Mouse (Mus musculus): ENCODE measurements around the gene Klf7.

Gene Klf7

GRCm38 (mm10) chr1:64105181-64105646 lies 16.9 kb downstream of the Klf7 start:
- DNase-seq (ENCODE audit: low spot score in 2 of 2): no peak

- DNase-seq (ENCODE audit: low spot score in 2 of 2): no peak
Observed at GRCm38 (mm10) chr1:64104665-64105064, 17.4 kb downstream of the Klf7 start.

GRCm38 (mm10) chr1:64101331-64101730 lies 20.8 kb downstream of the Klf7 start:
- DNase-seq (ENCODE audit: low spot score in 2 of 2): no peak

- no peak for DNase-seq (ENCODE audit: low spot score in 2 of 2)
Observed at GRCm38 (mm10) chr1:64098800-64099199, 23.3 kb downstream of the Klf7 start.

GRCm38 (mm10) chr1:64097640-64098287 lies 24.3 kb downstream of the Klf7 start:
- DNase-seq (ENCODE audit: low spot score in 2 of 2): no peak

GRCm38 (mm10) chr1:64093018-64093417 lies 29.1 kb downstream of the Klf7 start:
- DNase-seq (ENCODE audit: low spot score in 2 of 2): no peak

GRCm38 (mm10) chr1:64091591-64091990 lies 30.5 kb downstream of the Klf7 start:
- DNase-seq (ENCODE audit: low spot score in 2 of 2): no peak

GRCm38 (mm10) chr1:64090566-64090965 lies 31.5 kb downstream of the Klf7 start:
- no peak for DNase-seq (ENCODE audit: low spot score in 2 of 2)

GRCm38 (mm10) chr1:64089691-64090090 lies 32.4 kb downstream of the Klf7 start:
- no peak for DNase-seq (ENCODE audit: low spot score in 2 of 2)

- DNase-seq (ENCODE audit: low spot score in 2 of 2): no peak
Observed at GRCm38 (mm10) chr1:64088604-64089320, 33.3 kb downstream of the Klf7 start.

GRCm38 (mm10) chr1:64087657-64088603 lies 34.2 kb downstream of the Klf7 start:
- DNase-seq (ENCODE audit: low spot score in 2 of 2): peak in 1 of 2 experiments; percentile 20

- no peak for DNase-seq (ENCODE audit: low spot score in 2 of 2)
Observed at GRCm38 (mm10) chr1:64085875-64086274, 36.2 kb downstream of the Klf7 start.

- DNase-seq (ENCODE audit: low spot score in 2 of 2): no peak
Observed at GRCm38 (mm10) chr1:64085361-64085760, 36.7 kb downstream of the Klf7 start.

GRCm38 (mm10) chr1:64084706-64085105 lies 37.4 kb downstream of the Klf7 start:
- no peak for DNase-seq (ENCODE audit: low spot score in 2 of 2)

GRCm38 (mm10) chr1:64081791-64082190 lies 40.3 kb downstream of the Klf7 start:
- no peak for DNase-seq (ENCODE audit: low spot score in 2 of 2)

GRCm38 (mm10) chr1:64081217-64081616 lies 40.9 kb downstream of the Klf7 start:
- DNase-seq (ENCODE audit: low spot score in 2 of 2): no peak

GRCm38 (mm10) chr1:64080263-64080662 lies 41.8 kb downstream of the Klf7 start:
- no peak for DNase-seq (ENCODE audit: low spot score in 2 of 2)

- DNase-seq (ENCODE audit: low spot score in 2 of 2): peak in 1 of 2 experiments; percentile 17
Observed at GRCm38 (mm10) chr1:64078747-64079211, 43.3 kb downstream of the Klf7 start.

GRCm38 (mm10) chr1:64078011-64078746 lies 43.9 kb downstream of the Klf7 start:
- DNase-seq (ENCODE audit: low spot score in 2 of 2): no peak

- DNase-seq (ENCODE audit: low spot score in 2 of 2): no peak
Observed at GRCm38 (mm10) chr1:64074051-64074450, 48.0 kb downstream of the Klf7 start.

- DNase-seq (ENCODE audit: low spot score in 2 of 2): no peak
Observed at GRCm38 (mm10) chr1:64070947-64071346, 51.1 kb downstream of the Klf7 start.

Measured in spleen, postnatal 14 days (tissue).